Mouse (Mus musculus) liver, embryonic 14.5 days (tissue): Measurements from ENCODE around the gene Dnah7a. TPM values are rescaled to one million over a fixed set of nuclear protein-coding genes. Genes with fewer than 3 reads are reported as not detected.
"Not testable (repeated sequence)": the region's sequence is repeated elsewhere in the genome, so short reads cannot be mapped to it uniquely, and the experiment has no call there.

Experiments
- ATAC-seq: fragments of 200-750 bp; cut with Nextera tagmentation; 2 replicates; pipeline ENCODE4 v1.8.0; 2017; ENCODE audit warnings: moderate number of reproducible peaks, mild to moderate bottlenecking, moderate library complexity; ENCODE audit not compliant: insufficient read depth
- DNase-seq, 3 experiments: peaks; one replicate each; pipeline ENCODE4 v3.0.0-alpha.2; 2012 to 2013; ENCODE audit warnings: low read depth in 3 of 3, low spot score in 3 of 3
- H3K27ac ChIP-seq: fragments of 300-500 bp; sonication (generic); 2 replicates; pipeline ENCODE4 v1.5.1; 2014; ENCODE audit warnings: moderate library complexity, mild to moderate bottlenecking, control low read depth, inconsistent platforms
- H3K27me3 ChIP-seq: fragments of 300-500 bp; sonication (generic); 2 replicates; pipeline ENCODE4 v1.6.1; 2014; ENCODE audit warnings: mild to moderate bottlenecking, low read length, moderate library complexity; ENCODE audit not compliant: control insufficient read depth, insufficient read depth
- H3K36me3 ChIP-seq: fragments of 300-500 bp; sonication (generic); replicated peaks from 2 replicates; pipeline ENCODE4 v1.6.1; 2014; ENCODE audit warnings: low read depth; ENCODE audit not compliant: control insufficient read depth, insufficient read depth
- H3K4me1 ChIP-seq, 2 experiments: fragments of 200-500 bp in 1 of 2; fragments of 300-500 bp in 1 of 2; sonication (generic) in 1 of 2; replicated peaks; 2 replicates each; pipeline ENCODE4 v1.6.1; 2012 to 2014; ENCODE audit warnings: antibody characterized with exemption in 1 of 2, inconsistent platforms in 1 of 2, low read length in 1 of 2; ENCODE audit not compliant: control insufficient read depth in 2 of 2, insufficient read depth in 2 of 2
- H3K4me2 ChIP-seq: fragments of 300-500 bp; sonication (generic); 2 replicates; pipeline ENCODE4 v1.6.1; 2014; ENCODE audit warnings: low read depth, mild to moderate bottlenecking, control low read depth, moderate library complexity
- H3K4me3 ChIP-seq, 2 experiments: fragments of 200-500 bp in 1 of 2; fragments of 300-500 bp in 1 of 2; sonication (generic) in 1 of 2; 2 replicates each; pipeline ENCODE4 v1.5.1; 2012 to 2014; ENCODE audit warnings: low read depth in 2 of 2, low read length in 2 of 2, mild to moderate bottlenecking in 2 of 2, control low read depth in 1 of 2, inconsistent platforms in 1 of 2, moderate library complexity in 1 of 2; ENCODE audit not compliant: insufficient read depth in 1 of 2
- H3K9ac ChIP-seq: fragments of 300-500 bp; sonication (generic); replicated peaks from 2 replicates; pipeline ENCODE4 v1.6.1; 2014; ENCODE audit warnings: mild to moderate bottlenecking, control low read depth, moderate library complexity
- H3K9me3 ChIP-seq: fragments of 300-500 bp; sonication (generic); 2 replicates; pipeline ENCODE4 v1.6.1; 2016; ENCODE audit warnings: low read length, mixed read lengths; ENCODE audit not compliant: control insufficient read depth
- CTCF ChIP-seq: IDR thresholded peaks from 2 replicates; pipeline ENCODE4 v1.5.1; 2016; ENCODE audit warnings: antibody characterized with exemption, low read depth, control low read depth
- EP300 ChIP-seq: IDR thresholded peaks from 2 replicates; pipeline ENCODE4 v1.6.1; 2016; ENCODE audit warnings: antibody characterized with exemption, low read depth
- WGBS: fragments of 180-500 bp; shearing (Covaris S2); extraction: QIAGEN DNeasy Blood & Tissue Kit; methylation state at CpG from one replicate; pipeline ENCODE4 v1.1.7; 2014; ENCODE audit not compliant: insufficient replicate concordance; 5-methylcytosine and 5-hydroxymethylcytosine counted together
- polyA plus RNA-seq, 2 experiments: library from polyadenylated mRNA; depleted of rRNA in 1 of 2; stranded (reverse) in 1 of 2; unstranded in 1 of 2; fragments of >200 nt; fragmentation: Nextera tagmentation in 1 of 2; extraction: Ambion mirVana in 1 of 2; gene quantifications; 2 replicates each; pipeline versions ENCODE4 v1.2.1 to v1.2.3; 2012 to 2014

The Dnah7a gene
- polyA plus RNA-seq, 2 experiments, result not detected

DNA sequence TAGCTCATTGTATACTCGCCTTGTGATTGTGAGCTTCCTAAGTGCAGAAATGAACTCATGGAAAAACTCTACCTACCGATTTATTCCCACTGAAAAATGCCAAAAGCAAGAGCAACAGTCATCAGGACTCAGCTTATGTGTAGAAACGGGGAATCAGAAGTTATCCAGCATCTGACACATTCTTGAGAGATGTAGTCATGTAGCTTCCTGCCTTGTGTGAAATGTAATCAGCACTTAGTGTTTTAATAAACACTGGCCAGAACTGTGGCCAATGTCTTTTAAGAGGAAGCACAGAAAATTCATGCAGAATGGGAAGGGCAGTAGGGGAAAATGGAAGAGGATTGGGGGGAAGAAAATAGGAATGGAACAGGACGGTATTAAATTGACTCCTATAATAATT is 232.9 kb downstream of the Dnah7a start:
- ATAC-seq, result no peak
- no peak for DNase-seq
- Histone ChIP-seq H3K36me3 (no peaks in the 10 kb centered on the region), H3K9ac (no peak overlapping the region), H3K4me1 (no peaks in the 10 kb centered on the region), H3K27me3 (no peaks in the 10 kb centered on the region), H3K9me3 (no peaks in the 10 kb centered on the region), H3K4me3 (no peak overlapping the region), H3K4me2 (no peak overlapping the region), H3K27ac (no peak overlapping the region)
- no peak for TF ChIP-seq CTCF
- TF ChIP-seq EP300, result no peak
- 42% methylated on average over 4 of the region's 4 CpGs for WGBS

- not testable (repeated sequence) for DNase-seq, H3K4me3 ChIP-seq, H3K27ac ChIP-seq, ATAC-seq, H3K4me2 ChIP-seq, H3K27me3 ChIP-seq, H3K9me3 ChIP-seq, H3K36me3 ChIP-seq, H3K9ac ChIP-seq, H3K4me1 ChIP-seq
- WGBS, result 38% methylated on average over 1 of the region's 1 CpGs
Measured at GRCm38 (mm10) chr1:53472084-53472483, 234.5 kb downstream of the Dnah7a start.

- Histone ChIP-seq H3K4me2 (no peak overlapping the region), H3K4me1 (no peaks in the 10 kb centered on the region), H3K27me3 (no peaks in the 10 kb centered on the region), H3K27ac (no peak overlapping the region), H3K36me3 (no peaks in the 10 kb centered on the region), H3K9ac (no peak overlapping the region), H3K4me3 (no peak overlapping the region), H3K9me3 (no peaks in the 10 kb centered on the region)
- TF ChIP-seq EP300, result no peak
- TF ChIP-seq CTCF, result no peak
- 51% methylated on average over 2 of the region's 2 CpGs for WGBS
- DNase-seq, result no peak
- ATAC-seq, result no peak
Measured at GRCm38 (mm10) chr1:53467325-53467670, 239.3 kb downstream of the Dnah7a start.

- H3K4me3 ChIP-seq, H3K4me2 ChIP-seq, H3K4me1 ChIP-seq, H3K27ac ChIP-seq, H3K9ac ChIP-seq, DNase-seq, H3K36me3 ChIP-seq, H3K9me3 ChIP-seq, ATAC-seq, H3K27me3 ChIP-seq: not testable (repeated sequence)
- 57% methylated on average over 4 of the region's 4 CpGs for WGBS
Measured at GRCm38 (mm10) chr1:53466524-53467324, 239.9 kb downstream of the Dnah7a start.

DNA sequence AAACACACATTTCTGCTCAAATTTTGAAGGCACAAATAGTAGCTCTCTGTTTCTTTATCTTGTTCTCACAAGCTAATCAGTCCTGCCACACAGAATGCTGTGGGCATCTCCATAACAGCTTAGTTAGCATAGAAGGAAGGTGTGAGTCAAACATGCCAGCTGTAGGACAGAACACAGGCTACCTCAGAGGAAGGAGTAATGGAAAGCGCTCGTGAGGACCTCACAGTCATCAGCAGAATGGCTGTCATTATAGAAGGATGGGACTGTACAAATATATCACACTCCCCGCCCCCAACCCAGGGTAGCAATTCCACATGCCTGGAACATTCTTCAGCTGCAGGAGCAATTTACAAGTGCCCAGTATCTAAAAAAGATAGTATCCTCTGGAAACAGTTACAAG is 267.4 kb downstream of the Dnah7a start:
- not testable (repeated sequence) for ATAC-seq, H3K4me2 ChIP-seq, H3K27ac ChIP-seq, H3K36me3 ChIP-seq, H3K4me3 ChIP-seq, DNase-seq, H3K9me3 ChIP-seq, H3K9ac ChIP-seq, H3K4me1 ChIP-seq, H3K27me3 ChIP-seq
- 51% methylated on average over 3 of the region's 3 CpGs for WGBS

- WGBS, result 51% methylated on average over 2 of the region's 2 CpGs
- not testable (repeated sequence) for H3K27me3 ChIP-seq, DNase-seq, ATAC-seq, H3K27ac ChIP-seq, H3K4me2 ChIP-seq, H3K4me3 ChIP-seq, H3K36me3 ChIP-seq, H3K9ac ChIP-seq, H3K4me1 ChIP-seq, H3K9me3 ChIP-seq
Measured at GRCm38 (mm10) chr1:53432433-53432832, 274.2 kb downstream of the Dnah7a start.
